Mouse (Mus musculus) intestine, embryonic 14.5 days (tissue): ENCODE measurements around the gene Calm2. TPM values are rescaled to one million over a fixed set of nuclear protein-coding genes. Genes with fewer than 3 reads are reported as not detected.

Experiments used
- ATAC-seq: fragments of 200-750 bp; cut with Nextera tagmentation; replicated peaks from 2 replicates; pipeline ENCODE4 v1.8.0; 2017; ENCODE audit warnings: low read depth, moderate number of reproducible peaks, moderate TSS enrichment, moderate library complexity; ENCODE audit not compliant: low FRiP score, low TSS enrichment
- DNase-seq: peaks from one replicate; pipeline ENCODE4 v3.0.0-alpha.2; 2018; ENCODE audit warnings: low spot score
- H3K27ac ChIP-seq: fragments of 300-500 bp; sonication (generic); 2 replicates; pipeline ENCODE4 v1.5.1; 2014; ENCODE audit warnings: low read depth, mild to moderate bottlenecking, control low read depth
- H3K27me3 ChIP-seq: fragments of 300-500 bp; sonication (generic); replicated peaks from 2 replicates; pipeline ENCODE4 v1.6.1; 2014; ENCODE audit warnings: low read length, control low read depth; ENCODE audit not compliant: control insufficient read depth, insufficient read depth
- H3K36me3 ChIP-seq: fragments of 300-500 bp; sonication (generic); 2 replicates; pipeline ENCODE4 v1.6.1; 2014; ENCODE audit warnings: low read length, control low read depth; ENCODE audit not compliant: control insufficient read depth, insufficient read depth
- H3K4me1 ChIP-seq: fragments of 300-500 bp; sonication (generic); replicated peaks from 2 replicates; pipeline ENCODE4 v1.6.1; 2014; ENCODE audit warnings: low read length, control low read depth, mixed read lengths; ENCODE audit not compliant: control insufficient read depth, insufficient read depth
- H3K4me2 ChIP-seq: fragments of 300-500 bp; sonication (generic); 2 replicates; pipeline ENCODE4 v1.6.1; 2014; ENCODE audit warnings: low read length
- H3K4me3 ChIP-seq: fragments of 300-500 bp; sonication (generic); 2 replicates; pipeline ENCODE4 v1.5.1; 2014; ENCODE audit warnings: low read depth, low read length, control low read depth, mixed read lengths
- H3K9ac ChIP-seq: fragments of 300-500 bp; sonication (generic); 2 replicates; pipeline ENCODE4 v1.6.1; 2014; ENCODE audit warnings: mild to moderate bottlenecking, low read length
- H3K9me3 ChIP-seq: fragments of 300-500 bp; sonication (generic); 2 replicates; pipeline ENCODE4 v1.6.1; 2016; ENCODE audit warnings: low read length, control low read depth; ENCODE audit not compliant: control insufficient read depth
- WGBS: fragments of 180-500 bp; shearing (Covaris S2); extraction: QIAGEN DNeasy Blood & Tissue Kit; methylation state at CpG from one replicate; pipeline ENCODE4 v1.1.7; 2014; 5-methylcytosine and 5-hydroxymethylcytosine counted together
- polyA plus RNA-seq: library from polyadenylated mRNA; unstranded; fragments of >200 nt; fragmentation: Nextera tagmentation; extraction: Ambion mirVana; gene quantifications from 2 replicates; pipeline ENCODE4 v1.2.1, GENCODE M21; 2014

The Calm2 gene
- polyA plus RNA-seq: 1,068 and 1,168 TPM in 2 replicates

- Histone ChIP-seq H3K27me3 (no peaks in the 10 kb centered on the region), H3K9ac (peak within 1 kb of the TSS; percentile 98), H3K36me3 (peaks cover 10% of the 10 kb centered on the region), H3K4me2 (peak within 1 kb of the TSS; percentile 95), H3K4me1 (peaks cover 26% of the 10 kb centered on the region), H3K4me3 (peak within 1 kb of the TSS; percentile 95), H3K27ac (peak within 1 kb of the TSS; percentile 97), H3K9me3 (no peaks in the 10 kb centered on the region)
- under 1% methylated on average over 67 of the region's 69 CpGs for WGBS
- peak; percentile 93 for ATAC-seq
- peak; percentile 99 for DNase-seq
Measured at GRCm38 (mm10) chr17:87446767-87447611, at the start of gene Calm2. Gene Calm2, minus strand, starts transcription at chr17:87446935.

DNA sequence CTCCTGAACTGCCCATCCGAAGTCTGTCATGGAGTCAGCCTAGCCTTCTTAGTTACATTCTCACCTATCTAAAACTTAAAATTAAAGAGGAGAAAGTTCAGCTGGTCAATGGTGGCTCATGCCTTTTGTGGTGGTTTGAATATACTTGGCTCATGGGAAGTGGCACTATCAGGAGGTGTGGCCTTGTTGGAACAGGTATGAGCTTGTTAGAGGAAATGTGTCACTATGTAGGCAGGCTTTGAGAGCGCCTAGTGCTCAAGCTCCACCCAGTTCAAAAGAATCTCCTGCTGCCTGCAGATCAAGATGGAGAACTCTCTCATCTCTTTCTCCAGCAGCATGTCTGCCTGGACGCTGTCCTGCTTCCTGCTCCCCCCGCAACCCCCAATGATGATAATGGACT is 48.8 kb upstream of the Calm2 start:
- 92% methylated on average over 4 of the region's 4 CpGs for WGBS
- H3K27me3 ChIP-seq: no peaks in the 10 kb centered on the region
- ATAC-seq (no peak), DNase-seq (no peak)
- no peak overlapping the region for H3K27ac ChIP-seq
- H3K9ac ChIP-seq: no peak overlapping the region
- H3K36me3 ChIP-seq: no peaks in the 10 kb centered on the region
- no peaks in the 10 kb centered on the region for H3K9me3 ChIP-seq
- peaks cover under 1% of the 10 kb centered on the region; the same call in 1 of the 2 replicates for H3K4me1 ChIP-seq
- H3K4me3 ChIP-seq: no peak overlapping the region
- H3K4me2 ChIP-seq: no peak overlapping the region

- Histone ChIP-seq H3K27me3 (no peaks in the 10 kb centered on the region), H3K9me3 (no peaks in the 10 kb centered on the region), H3K4me2 (no peak overlapping the region), H3K4me3 (no peak overlapping the region), H3K27ac (no peak overlapping the region), H3K4me1 (peaks cover 5% of the 10 kb centered on the region; the same call in 1 of the 2 replicates), H3K9ac (no peak overlapping the region), H3K36me3 (no peaks in the 10 kb centered on the region)
- no peak for DNase-seq
- 84% methylated on average over 4 of the region's 4 CpGs for WGBS
- ATAC-seq: no peak
Measured at GRCm38 (mm10) chr17:87494310-87494709, 47.6 kb upstream of the Calm2 start.

GRCm38 (mm10) chr17:87492286-87492685 is 45.6 kb upstream of the Calm2 start:
- H3K36me3 ChIP-seq: no peaks in the 10 kb centered on the region
- ATAC-seq: no peak
- H3K4me3 ChIP-seq: no peak overlapping the region
- H3K9ac ChIP-seq: no peak overlapping the region
- no peak overlapping the region for H3K27ac ChIP-seq
- H3K4me2 ChIP-seq: no peak overlapping the region
- H3K27me3 ChIP-seq: no peaks in the 10 kb centered on the region
- no peak for DNase-seq
- H3K9me3 ChIP-seq: no peaks in the 10 kb centered on the region
- 67% methylated on average over 4 of the region's 4 CpGs for WGBS
- H3K4me1 ChIP-seq: peaks cover 5% of the 10 kb centered on the region; the same call in 1 of the 2 replicates

- H3K4me2 ChIP-seq: no peak overlapping the region
- no peak overlapping the region for H3K27ac ChIP-seq
- WGBS: 25% methylated on average over 6 of the region's 6 CpGs
- no peaks in the 10 kb centered on the region for H3K9me3 ChIP-seq
- no peaks in the 10 kb centered on the region for H3K27me3 ChIP-seq
- no peak for DNase-seq
- no peak overlapping the region for H3K9ac ChIP-seq
- H3K4me3 ChIP-seq: no peak overlapping the region
- no peaks in the 10 kb centered on the region for H3K36me3 ChIP-seq
- peaks cover 5% of the 10 kb centered on the region; the same call in 1 of the 2 replicates for H3K4me1 ChIP-seq
- ATAC-seq: no peak
Measured at GRCm38 (mm10) chr17:87490295-87490694, 43.6 kb upstream of the Calm2 start.

DNA sequence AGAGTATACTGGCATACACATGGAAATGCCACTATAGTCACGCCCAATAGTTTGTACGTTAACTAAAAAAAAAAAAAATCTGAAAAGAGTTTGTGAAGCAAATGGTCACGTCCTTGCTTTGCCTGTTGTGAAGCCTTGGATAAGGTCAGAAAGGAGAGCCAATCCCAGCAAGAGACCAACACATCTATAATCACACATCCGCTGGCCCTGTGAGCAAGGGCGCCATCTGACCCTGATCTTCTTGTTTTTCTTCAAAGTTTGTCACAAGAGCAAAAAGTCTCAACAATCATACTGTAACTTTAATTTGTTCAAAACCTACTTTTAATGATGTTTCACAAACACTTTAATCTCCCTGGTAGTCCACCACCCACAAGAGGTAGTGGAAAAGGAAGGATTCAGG is 39.0 kb upstream of the Calm2 start:
- DNase-seq (no peak), ATAC-seq (no peak)
- peaks cover 5% of the 10 kb centered on the region; the same call in 1 of the 2 replicates for H3K4me1 ChIP-seq
- H3K27me3 ChIP-seq: no peaks in the 10 kb centered on the region
- H3K36me3 ChIP-seq: no peaks in the 10 kb centered on the region
- no peaks in the 10 kb centered on the region for H3K9me3 ChIP-seq
- H3K9ac ChIP-seq: no peak overlapping the region
- no peak overlapping the region for H3K27ac ChIP-seq
- H3K4me3 ChIP-seq: no peak overlapping the region
- no peak overlapping the region for H3K4me2 ChIP-seq
- 89% methylated on average over 5 of the region's 5 CpGs for WGBS

- Histone ChIP-seq H3K27me3 (no peaks in the 10 kb centered on the region), H3K4me2 (no peak overlapping the region), H3K27ac (no peak overlapping the region), H3K4me1 (no peaks in the 10 kb centered on the region), H3K9me3 (no peaks in the 10 kb centered on the region), H3K36me3 (no peaks in the 10 kb centered on the region), H3K4me3 (no peak overlapping the region), H3K9ac (no peak overlapping the region)
- WGBS: 49% methylated on average over 3 of the region's 3 CpGs
- DNase-seq (no peak), ATAC-seq (peak; percentile 57)
Measured at GRCm38 (mm10) chr17:87482867-87483266, 36.1 kb upstream of the Calm2 start.

DNA sequence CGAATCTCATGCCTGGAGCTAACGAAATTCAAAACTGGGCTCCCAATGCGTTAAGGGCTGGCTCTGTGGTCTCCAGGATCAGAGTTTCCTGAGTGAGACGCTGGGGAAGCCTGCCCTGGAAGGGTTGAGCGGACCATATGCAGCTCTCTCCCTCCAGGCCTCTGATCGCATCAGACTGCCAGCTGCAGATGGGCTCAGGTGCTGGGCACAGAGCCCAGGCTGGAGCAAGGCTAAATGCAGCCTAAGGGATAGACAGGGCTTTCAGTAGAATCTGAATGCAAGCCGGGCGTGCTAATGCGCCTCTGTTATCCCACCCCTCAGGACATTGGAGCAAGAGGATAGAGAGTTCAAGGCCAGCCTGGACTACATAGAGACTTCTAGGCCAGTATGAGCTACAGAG is 31.8 kb upstream of the Calm2 start:
- Histone ChIP-seq H3K36me3 (no peaks in the 10 kb centered on the region), H3K27me3 (no peaks in the 10 kb centered on the region), H3K4me3 (no peak overlapping the region), H3K9ac (no peak overlapping the region), H3K27ac (no peak overlapping the region), H3K4me1 (peaks cover 16% of the 10 kb centered on the region), H3K4me2 (no peak overlapping the region), H3K9me3 (no peaks in the 10 kb centered on the region)
- DNase-seq (no peak), ATAC-seq (no peak)
- 73% methylated on average over 9 of the region's 9 CpGs for WGBS

GRCm38 (mm10) chr17:87477611-87478010 is 30.9 kb upstream of the Calm2 start:
- H3K36me3 ChIP-seq: no peaks in the 10 kb centered on the region
- H3K4me1 ChIP-seq: peaks cover 19% of the 10 kb centered on the region
- H3K9me3 ChIP-seq: no peaks in the 10 kb centered on the region
- no peak overlapping the region for H3K4me2 ChIP-seq
- no peak overlapping the region for H3K27ac ChIP-seq
- WGBS: 63% methylated on average over 16 of the region's 16 CpGs
- ATAC-seq (no peak), DNase-seq (no peak)
- H3K27me3 ChIP-seq: no peaks in the 10 kb centered on the region
- H3K9ac ChIP-seq: no peak overlapping the region
- H3K4me3 ChIP-seq: no peak overlapping the region
